Mouse (Mus musculus): Measurements from ENCODE around the gene Tspan9. TPM values are rescaled to one million over a fixed set of nuclear protein-coding genes. Genes with fewer than 3 reads are reported as not detected.
A peak's percentile ranks its signal among the peaks of the same experiment; 100 is the strongest.

Tspan9 gene
- polyA plus RNA-seq, 1 experiment from 2014 or later: 102 TPM

- H3K36me3 ChIP-seq: no peaks in the 10 kb centered on the region
- H3K4me1 ChIP-seq (replicated peaks): peaks cover 30% of the 10 kb centered on the region
- no peak for ATAC-seq
- no peak overlapping the region for H3K27ac ChIP-seq
- no peak overlapping the region for H3K4me3 ChIP-seq (replicated peaks)
- H3K9me3 ChIP-seq: no peaks in the 10 kb centered on the region
- H3K4me2 ChIP-seq (replicated peaks): no peak overlapping the region
- WGBS: 82% methylated on average over 2 of the region's 3 CpGs
- no peak overlapping the region for H3K9ac ChIP-seq
- no peaks in the 10 kb centered on the region for H3K27me3 ChIP-seq (replicated peaks)
Measured at GRCm38 (mm10) chr6:128112605-128113004, 30.8 kb downstream of the Tspan9 start.

GRCm38 (mm10) chr6:128111784-128112183 is 31.6 kb downstream of the Tspan9 start:
- 55% methylated on average over 7 of the region's 7 CpGs for WGBS
- Histone ChIP-seq H3K4me2 (replicated peaks) (no peak overlapping the region), H3K9me3 (no peaks in the 10 kb centered on the region), H3K27me3 (replicated peaks) (no peaks in the 10 kb centered on the region), H3K9ac (no peak overlapping the region), H3K27ac (no peak overlapping the region), H3K4me1 (replicated peaks) (peaks cover 26% of the 10 kb centered on the region), H3K4me3 (replicated peaks) (no peak overlapping the region), H3K36me3 (no peaks in the 10 kb centered on the region)
- no peak for ATAC-seq

GRCm38 (mm10) chr6:128108324-128109035 is 34.9 kb downstream of the Tspan9 start:
- Histone ChIP-seq H3K9ac (no peak overlapping the region), H3K27me3 (replicated peaks) (no peaks in the 10 kb centered on the region), H3K4me3 (replicated peaks) (no peak overlapping the region), H3K9me3 (no peaks in the 10 kb centered on the region), H3K27ac (no peak overlapping the region), H3K4me2 (replicated peaks) (no peak overlapping the region), H3K4me1 (replicated peaks) (peaks cover 39% of the 10 kb centered on the region), H3K36me3 (no peaks in the 10 kb centered on the region)
- no peak for ATAC-seq
- WGBS: 77% methylated on average over 7 of the region's 7 CpGs

- Histone ChIP-seq H3K9ac (no peak overlapping the region), H3K4me1 (replicated peaks) (peaks cover 44% of the 10 kb centered on the region), H3K4me2 (replicated peaks) (no peak overlapping the region), H3K27me3 (replicated peaks) (no peaks in the 10 kb centered on the region), H3K4me3 (replicated peaks) (no peak overlapping the region), H3K36me3 (no peaks in the 10 kb centered on the region), H3K27ac (no peak overlapping the region), H3K9me3 (no peaks in the 10 kb centered on the region)
- 60% methylated on average over 8 of the region's 8 CpGs for WGBS
- no peak for ATAC-seq
Measured at GRCm38 (mm10) chr6:128107698-128108097, 35.7 kb downstream of the Tspan9 start.

GRCm38 (mm10) chr6:128106154-128106553 is 37.2 kb downstream of the Tspan9 start:
- H3K4me3 ChIP-seq (replicated peaks): no peak overlapping the region
- H3K27ac ChIP-seq: no peak overlapping the region
- H3K9me3 ChIP-seq: no peaks in the 10 kb centered on the region
- no peak overlapping the region for H3K9ac ChIP-seq
- H3K4me1 ChIP-seq (replicated peaks): peaks cover 45% of the 10 kb centered on the region
- 69% methylated on average over 3 of the region's 3 CpGs for WGBS
- H3K36me3 ChIP-seq: no peaks in the 10 kb centered on the region
- ATAC-seq: no peak
- no peak overlapping the region for H3K4me2 ChIP-seq (replicated peaks)
- H3K27me3 ChIP-seq (replicated peaks): no peaks in the 10 kb centered on the region

GRCm38 (mm10) chr6:128104712-128105324 is 38.6 kb downstream of the Tspan9 start:
- ATAC-seq: no peak
- WGBS: 62% methylated on average over 7 of the region's 7 CpGs
- Histone ChIP-seq H3K36me3 (no peaks in the 10 kb centered on the region), H3K4me3 (replicated peaks) (no peak overlapping the region), H3K4me1 (replicated peaks) (peaks cover 45% of the 10 kb centered on the region), H3K9me3 (no peaks in the 10 kb centered on the region), H3K27ac (peak overlapping the region; percentile 40; the same call in 1 of the 2 replicates), H3K9ac (no peak overlapping the region), H3K27me3 (replicated peaks) (no peaks in the 10 kb centered on the region), H3K4me2 (replicated peaks) (no peak overlapping the region)

GRCm38 (mm10) chr6:128103874-128104273 is 39.5 kb downstream of the Tspan9 start:
- H3K4me2 ChIP-seq (replicated peaks): no peak overlapping the region
- peaks cover 45% of the 10 kb centered on the region for H3K4me1 ChIP-seq (replicated peaks)
- no peaks in the 10 kb centered on the region for H3K27me3 ChIP-seq (replicated peaks)
- no peak for ATAC-seq
- no peaks in the 10 kb centered on the region for H3K36me3 ChIP-seq
- no peak overlapping the region for H3K27ac ChIP-seq
- H3K9me3 ChIP-seq: no peaks in the 10 kb centered on the region
- 69% methylated on average over 5 of the region's 5 CpGs for WGBS
- H3K4me3 ChIP-seq (replicated peaks): no peak overlapping the region
- no peak overlapping the region for H3K9ac ChIP-seq

- Histone ChIP-seq H3K4me3 (replicated peaks) (no peak overlapping the region), H3K4me1 (replicated peaks) (peaks cover 39% of the 10 kb centered on the region), H3K9ac (no peak overlapping the region), H3K9me3 (no peaks in the 10 kb centered on the region), H3K36me3 (no peaks in the 10 kb centered on the region), H3K27ac (peak overlapping the region; percentile 37), H3K27me3 (replicated peaks) (no peaks in the 10 kb centered on the region), H3K4me2 (replicated peaks) (no peak overlapping the region)
- ATAC-seq: peak; percentile 67
- WGBS: 44% methylated on average over 6 of the region's 6 CpGs
Measured at GRCm38 (mm10) chr6:128102296-128102999, 40.9 kb downstream of the Tspan9 start.

GRCm38 (mm10) chr6:128099871-128100270 is 43.5 kb downstream of the Tspan9 start:
- Histone ChIP-seq H3K9ac (no peak overlapping the region), H3K4me1 (replicated peaks) (peaks cover 24% of the 10 kb centered on the region), H3K27ac (peak overlapping the region; percentile 41; the same call in 1 of the 2 replicates), H3K36me3 (no peaks in the 10 kb centered on the region), H3K4me2 (replicated peaks) (no peak overlapping the region), H3K9me3 (no peaks in the 10 kb centered on the region), H3K27me3 (replicated peaks) (no peaks in the 10 kb centered on the region), H3K4me3 (replicated peaks) (no peak overlapping the region)
- ATAC-seq: no peak
- 76% methylated on average over 5 of the region's 5 CpGs for WGBS

- Histone ChIP-seq H3K4me3 (replicated peaks) (no peak overlapping the region), H3K9ac (no peak overlapping the region), H3K4me2 (replicated peaks) (no peak overlapping the region), H3K36me3 (no peaks in the 10 kb centered on the region), H3K4me1 (replicated peaks) (peaks cover 18% of the 10 kb centered on the region), H3K27ac (peak overlapping the region; percentile 51; the same call in 1 of the 2 replicates), H3K9me3 (no peaks in the 10 kb centered on the region), H3K27me3 (replicated peaks) (no peaks in the 10 kb centered on the region)
- 53% methylated on average over 9 of the region's 9 CpGs for WGBS
- no peak for ATAC-seq
Measured at GRCm38 (mm10) chr6:128099190-128099589, 44.2 kb downstream of the Tspan9 start.

- no peak for ATAC-seq
- 86% methylated on average over 7 of the region's 7 CpGs for WGBS
- H3K4me1 ChIP-seq (replicated peaks): 0 out of 2 replicates have a peak, but pooled peaks cover 3% of the 10 kb centered on the region
- H3K27ac ChIP-seq: no peak overlapping the region
- H3K36me3 ChIP-seq: no peaks in the 10 kb centered on the region
- H3K9me3 ChIP-seq: no peaks in the 10 kb centered on the region
- no peak overlapping the region for H3K9ac ChIP-seq
- no peak overlapping the region for H3K4me3 ChIP-seq (replicated peaks)
- H3K4me2 ChIP-seq (replicated peaks): no peak overlapping the region
- H3K27me3 ChIP-seq (replicated peaks): no peaks in the 10 kb centered on the region
Measured at GRCm38 (mm10) chr6:128096521-128096920, 46.9 kb downstream of the Tspan9 start.

GRCm38 (mm10) chr6:128095906-128096305 is 47.5 kb downstream of the Tspan9 start:
- Histone ChIP-seq H3K36me3 (no peaks in the 10 kb centered on the region), H3K4me3 (replicated peaks) (no peak overlapping the region), H3K27ac (no peak overlapping the region), H3K9me3 (no peaks in the 10 kb centered on the region), H3K27me3 (replicated peaks) (no peaks in the 10 kb centered on the region), H3K4me2 (replicated peaks) (no peak overlapping the region), H3K4me1 (replicated peaks) (peaks cover 6% of the 10 kb centered on the region; the same call in 1 of the 2 replicates), H3K9ac (no peak overlapping the region)
- 67% methylated on average over 8 of the region's 8 CpGs for WGBS
- ATAC-seq: no peak

Measured in intestine, embryonic 15.5 days (tissue).